In genomic region chr9:102240215-102240614, GRCm38 (mm10) we compare ENCODE assay signal across 21 mouse cellular contexts.
DNase-seq lines count a peak whose midpoint lies in the region; ATAC-seq lines count a peak whose summit lies in the region.
"Had no signal": no experiment of that assay in that cellular context is flagged by ENCODE, and none has a peak within 500 bp of the region (broad histone marks: within the 10 kb centered on the region; RNA-seq: fewer than 3 reads in every experiment).

No protein-coding gene starts in this region.

- H3K9me3 ChIP-seq in neural tube, embryonic 15.5 days (replicated peaks): no peaks in the 10 kb centered on the region
- H3K9me3 ChIP-seq: embryonic facial prominence, embryonic 15.5 days; limb, embryonic 15.5 days had no signal

- no peak overlapping the region for H3K4me2 ChIP-seq in neural tube, embryonic 15.5 days
- H3K4me2 ChIP-seq: embryonic facial prominence, embryonic 15.5 days; heart, embryonic 11.5 days; limb, embryonic 15.5 days; lung, embryonic 14.5 days had no signal

- ATAC-seq in neural tube, embryonic 15.5 days (ENCODE audit: low FRiP score): no peak
- ATAC-seq: forebrain, embryonic 14.5 days; hindbrain, postnatal 0 days; intestine, embryonic 16.5 days had no signal

- H3K27me3 ChIP-seq in neural tube, embryonic 15.5 days (replicated peaks): peaks cover 10% of the 10 kb centered on the region
- H3K27me3 ChIP-seq: embryonic facial prominence, embryonic 15.5 days; limb, embryonic 15.5 days had no signal

- DNase-seq in embryo, embryonic 10 days (ENCODE audit: low spot score): peak; percentile 61
- DNase-seq in embryo, embryonic 9.5 days (ENCODE audit: extremely low spot score): no peak
- DNase-seq in neural tube, embryonic 10.5 days (ENCODE audit: extremely low spot score, low spot score): peak; percentile 55
- peak; percentile 57 for DNase-seq in embryo, embryonic 10.5 days (ENCODE audit: low spot score)
- no peak for DNase-seq in spleen, adult 12 weeks (ENCODE audit: low spot score)
- no peak for DNase-seq in gastrocnemius, adult 8-10 months (ENCODE audit: low spot score in 2 of 2)
- DNase-seq: adrenal gland, adult 2 months; gastrocnemius, postnatal 10 days; kidney, adult 9 months; layer of hippocampus, adult 9-11 months; lung, embryonic 14.5 days; right cerebral cortex, postnatal 14 days; spleen, adult 18-20 months had no signal

- 36% methylated on average over 4 of the region's 4 CpGs for WGBS in neural tube, embryonic 15.5 days

- H3K4me3 ChIP-seq in neural tube, embryonic 15.5 days (replicated peaks): no peak overlapping the region
- H3K4me3 ChIP-seq: embryonic facial prominence, embryonic 15.5 days; limb, embryonic 15.5 days had no signal

- no peak overlapping the region for H3K9ac ChIP-seq in neural tube, embryonic 15.5 days (replicated peaks)
- H3K9ac ChIP-seq: embryonic facial prominence, embryonic 15.5 days; limb, embryonic 15.5 days; liver, embryonic 14.5 days; lung, embryonic 14.5 days had no signal

- H3K4me1 ChIP-seq in neural tube, embryonic 15.5 days: peaks cover 20% of the 10 kb centered on the region
- H3K4me1 ChIP-seq: embryonic facial prominence, embryonic 15.5 days; limb, embryonic 15.5 days had no signal

- H3K27ac ChIP-seq in neural tube, embryonic 15.5 days (replicated peaks): no peak overlapping the region
- H3K27ac ChIP-seq: embryonic facial prominence, embryonic 15.5 days; hindbrain, postnatal 0 days; limb, embryonic 15.5 days; liver, embryonic 14.5 days had no signal

- no peaks in the 10 kb centered on the region for H3K36me3 ChIP-seq in neural tube, embryonic 15.5 days
- H3K36me3 ChIP-seq: embryonic facial prominence, embryonic 15.5 days; limb, embryonic 15.5 days had no signal

Comparison
In these comparisons a context has a peak if more than half of its experiments do, and no peak if none do; other contexts are left out.
1. DNase-seq: peak in embryo, embryonic 10 days (single experiment), neural tube, embryonic 10.5 days (single experiment) and embryo, embryonic 10.5 days (single experiment); none in embryo, embryonic 9.5 days (single experiment), spleen, adult 12 weeks (single experiment) and gastrocnemius, adult 8-10 months (0 of 2).